Mouse (Mus musculus) mesoderm, embryonic 11.5 days (tissue): ENCODE results near the gene Gm14403.
"Not testable (repeated sequence)": the region's sequence is repeated elsewhere in the genome, so short reads cannot be mapped to it uniquely, and the experiment has no call there.

ENCODE experiments used
- DNase-seq: peaks from one replicate; pipeline ENCODE4 v3.0.0-alpha.2; 2012; ENCODE audit warnings: low read depth, low spot score

Gene Gm14403

DNA sequence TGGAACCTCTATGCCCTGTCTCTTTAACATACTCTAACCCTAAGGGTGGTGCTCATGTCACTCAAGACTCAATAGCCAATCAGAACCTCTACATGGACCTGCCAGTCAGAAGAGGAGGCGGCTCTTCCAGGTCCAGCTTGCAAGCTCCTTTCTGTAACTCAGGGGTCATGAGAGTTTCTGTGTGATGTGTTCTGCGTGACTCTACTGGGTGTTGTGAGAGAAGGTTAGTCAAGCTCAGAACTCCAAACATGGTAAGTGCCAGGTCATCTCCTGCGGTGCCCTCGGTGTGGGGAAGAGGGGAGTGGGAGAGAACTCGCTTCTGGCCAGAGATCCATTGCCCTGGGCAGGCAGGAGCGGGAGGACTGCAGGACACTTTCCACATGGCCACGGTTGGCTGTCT lies at the start of gene Gm14403:
TSS of gene Gm14403 (plus strand) at position 149 of the 400 bp plus-strand sequence.
- DNase-seq = not testable (repeated sequence)

DNA sequence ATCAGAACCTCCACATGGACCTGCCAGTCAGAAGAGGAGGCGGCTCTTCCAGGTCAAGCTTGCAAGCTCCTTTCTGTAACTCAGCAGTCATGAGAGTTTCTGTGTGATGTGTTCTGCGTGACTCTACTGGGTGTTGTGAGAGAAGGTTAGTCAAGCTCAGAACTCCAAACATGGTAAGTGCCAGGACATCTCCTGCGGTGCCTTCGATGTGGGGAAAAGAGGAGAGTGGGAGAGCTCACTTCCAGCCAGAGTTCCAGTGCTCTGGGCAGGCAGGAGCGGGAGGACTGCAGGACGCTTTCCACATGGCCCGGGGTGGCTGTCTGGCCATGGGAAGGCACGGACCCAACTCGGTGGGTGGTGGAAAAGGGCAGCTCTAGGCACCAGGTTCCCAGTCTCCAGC lies 33.3 kb upstream of the Gm14403 start, which contains the start of gene Zfp970:
TSS of gene Zfp970 (plus strand) at position 58 of the 400 bp plus-strand sequence.
- DNase-seq = not testable (repeated sequence)

DNA sequence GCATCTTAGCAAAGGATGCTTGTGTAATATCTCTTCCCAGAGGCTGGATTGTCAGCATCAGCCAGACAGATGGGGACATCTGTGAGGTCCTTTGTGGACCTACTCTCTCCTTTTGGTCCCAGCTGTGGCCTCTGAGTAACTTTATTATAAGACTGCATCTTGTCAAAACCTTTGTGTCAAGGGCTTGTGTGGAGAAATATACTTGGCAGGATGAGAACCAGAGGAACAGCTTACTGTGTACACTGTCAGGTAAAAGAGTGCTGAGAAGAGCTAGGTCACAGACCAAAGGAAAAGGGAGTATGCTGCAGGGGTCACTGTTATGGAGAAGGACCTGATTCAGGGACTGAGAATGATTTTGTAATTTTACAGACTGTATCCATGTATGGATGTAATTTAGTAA lies 29.8 kb upstream of the Gm14403 start:
- not testable (repeated sequence) for DNase-seq

DNA sequence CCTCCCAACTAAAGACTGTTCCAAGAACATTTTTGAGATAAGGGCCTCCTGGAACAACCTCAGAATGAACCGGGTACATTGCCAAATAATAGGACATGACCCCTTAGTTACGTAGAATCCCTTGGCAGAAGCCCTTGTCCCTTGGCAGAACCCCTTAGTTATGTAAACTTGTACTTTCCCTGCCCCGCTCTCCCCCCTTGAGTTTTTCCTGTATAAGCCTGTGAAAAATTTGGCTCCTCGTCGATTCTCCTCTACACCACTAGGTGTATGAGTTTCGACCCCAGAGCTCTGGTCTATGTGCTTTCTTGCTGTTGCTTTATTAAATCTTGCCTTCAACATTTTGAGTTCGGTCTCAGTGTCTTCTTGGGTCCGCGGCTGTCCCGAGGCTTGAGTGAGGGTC lies 25.8 kb upstream of the Gm14403 start:
- not testable (repeated sequence) for DNase-seq

DNA sequence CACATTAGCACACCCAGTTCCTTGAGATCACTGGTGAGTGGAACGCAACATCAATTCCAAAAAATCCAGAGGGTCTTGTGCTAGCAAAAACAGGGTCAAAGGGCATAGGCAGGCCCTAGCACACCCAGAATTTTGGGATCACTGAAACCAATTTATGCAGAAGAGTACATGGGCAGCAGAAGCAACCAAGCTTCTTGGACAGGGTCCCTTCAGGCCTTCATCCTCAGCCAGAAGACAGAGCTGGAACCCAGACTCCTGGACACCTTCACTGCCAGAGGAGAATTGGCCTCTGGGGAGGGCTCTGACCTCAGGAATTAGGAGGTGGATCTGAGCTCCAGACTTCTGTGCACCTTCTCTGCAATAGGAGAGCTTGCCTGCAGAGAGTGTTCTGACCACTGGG lies 16.0 kb upstream of the Gm14403 start:
- not testable (repeated sequence) for DNase-seq

DNA sequence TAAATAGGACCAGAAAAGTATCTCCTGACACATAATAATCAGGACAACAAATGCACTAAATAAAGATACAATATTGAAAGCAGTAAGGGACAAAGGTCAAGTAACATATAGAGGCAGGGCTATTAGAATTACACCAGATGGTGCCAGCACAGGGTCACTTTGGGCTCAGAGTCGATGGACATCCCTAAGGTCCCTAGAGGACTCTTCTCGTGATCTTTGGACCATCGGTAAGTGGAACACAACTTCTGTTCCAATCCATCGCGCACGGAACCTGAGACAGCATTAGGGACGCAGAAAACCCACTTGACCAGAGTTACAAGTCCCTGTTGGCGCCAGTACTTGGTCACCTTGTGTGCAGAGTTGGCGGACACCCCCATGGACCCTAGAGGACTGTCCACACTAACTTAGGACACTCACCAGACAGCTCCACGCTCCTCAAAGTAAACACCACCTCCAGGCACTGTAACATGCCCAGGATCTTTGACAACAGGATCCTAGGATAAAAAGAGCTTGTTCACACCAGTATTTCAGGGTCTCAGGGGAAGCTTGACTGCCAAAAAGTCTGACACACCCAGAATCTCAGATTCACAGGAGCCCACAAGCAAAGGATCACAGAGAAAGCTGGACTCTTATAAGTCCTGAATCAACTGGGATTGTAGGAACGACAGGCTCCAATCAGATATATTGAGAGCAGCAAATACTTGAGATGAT lies 14.6 kb upstream of the Gm14403 start:
- not testable (repeated sequence) for DNase-seq

DNA sequence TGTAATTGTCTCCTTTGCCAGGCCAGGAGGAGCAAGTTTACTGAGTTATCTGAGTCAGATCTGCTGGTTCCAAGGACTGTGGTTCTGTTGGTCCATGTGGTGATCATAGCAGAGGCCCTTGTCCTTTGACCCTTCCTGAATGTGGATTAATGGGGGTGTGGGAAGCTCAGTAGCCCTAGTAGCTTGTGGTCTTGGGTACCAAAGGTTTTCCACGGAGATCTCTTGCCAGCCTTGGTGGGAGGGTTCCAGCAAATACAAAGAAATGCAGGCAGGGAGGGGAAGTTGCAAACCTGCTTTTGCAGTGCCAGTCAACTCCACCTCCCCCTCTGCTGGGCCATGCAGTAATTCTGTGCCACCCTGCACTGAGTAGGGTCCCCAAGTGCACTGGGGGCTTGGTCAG lies 1.2 kb downstream of the Gm14403 start:
- DNase-seq = not testable (repeated sequence)

DNA sequence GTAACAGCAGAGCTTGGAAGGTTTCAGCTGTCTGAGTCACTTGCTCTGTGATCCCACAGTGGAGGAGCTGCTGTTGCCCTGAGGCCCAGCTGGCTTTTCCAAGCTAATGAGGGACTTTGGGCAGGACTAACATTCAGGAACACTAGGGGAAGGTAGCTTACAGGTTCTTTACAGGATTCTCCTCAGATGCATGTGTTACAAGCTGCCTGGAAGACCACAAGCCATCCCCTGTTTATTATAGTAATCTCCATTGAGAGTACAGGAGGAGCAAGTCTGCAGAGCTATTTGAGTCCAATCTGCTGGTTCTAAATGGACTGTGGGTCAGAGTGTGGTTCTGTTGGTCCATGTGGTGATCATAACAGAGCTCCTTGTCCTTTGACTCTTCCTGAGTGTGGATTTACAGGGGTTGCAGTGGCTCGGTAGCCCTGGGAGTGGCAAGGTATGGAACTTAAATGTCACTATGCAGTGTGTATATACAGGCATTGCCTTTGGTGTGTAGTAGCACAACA lies 7.2 kb downstream of the Gm14403 start:
- DNase-seq = not testable (repeated sequence)

DNA sequence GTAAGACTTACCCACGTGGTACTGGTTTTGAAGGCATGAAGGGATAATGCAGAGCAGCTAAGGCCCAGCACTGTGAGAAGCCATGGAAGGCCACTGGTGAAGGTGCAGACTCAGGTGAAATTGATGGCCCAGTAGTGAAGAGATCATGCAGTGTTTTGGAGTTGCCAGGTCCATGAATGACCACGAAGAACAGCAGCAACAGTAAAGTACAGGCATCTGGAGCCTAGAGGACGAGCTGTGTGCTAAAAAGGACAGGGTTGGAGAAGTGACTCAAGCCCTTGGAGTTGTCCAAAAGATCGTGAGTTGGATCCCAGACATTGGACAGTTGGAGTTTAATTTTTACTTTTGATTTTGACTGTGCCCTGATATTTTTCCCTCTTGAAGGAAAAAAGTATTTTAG lies 13.4 kb downstream of the Gm14403 start:
- DNase-seq = not testable (repeated sequence)

DNA sequence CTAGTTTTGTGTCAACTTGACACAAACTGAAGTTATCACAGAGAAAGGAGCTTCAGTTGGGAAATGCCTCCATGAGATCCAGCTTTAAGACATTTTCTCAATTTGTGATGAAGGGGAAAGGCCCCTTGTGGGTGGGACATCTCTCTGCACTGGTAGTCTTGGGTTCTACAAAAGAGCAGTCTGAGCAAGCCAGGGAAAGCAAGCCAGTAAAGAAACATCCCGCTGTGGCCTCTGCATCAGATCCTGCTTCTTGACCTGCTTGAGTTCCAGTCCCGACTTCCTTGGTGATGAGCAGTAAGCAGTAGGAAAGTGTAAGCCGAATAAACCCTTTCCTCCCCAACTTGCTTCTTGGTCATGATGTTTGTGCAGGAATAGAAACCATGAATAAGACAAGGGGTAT lies 14.0 kb downstream of the Gm14403 start:
- not testable (repeated sequence) for DNase-seq

DNA sequence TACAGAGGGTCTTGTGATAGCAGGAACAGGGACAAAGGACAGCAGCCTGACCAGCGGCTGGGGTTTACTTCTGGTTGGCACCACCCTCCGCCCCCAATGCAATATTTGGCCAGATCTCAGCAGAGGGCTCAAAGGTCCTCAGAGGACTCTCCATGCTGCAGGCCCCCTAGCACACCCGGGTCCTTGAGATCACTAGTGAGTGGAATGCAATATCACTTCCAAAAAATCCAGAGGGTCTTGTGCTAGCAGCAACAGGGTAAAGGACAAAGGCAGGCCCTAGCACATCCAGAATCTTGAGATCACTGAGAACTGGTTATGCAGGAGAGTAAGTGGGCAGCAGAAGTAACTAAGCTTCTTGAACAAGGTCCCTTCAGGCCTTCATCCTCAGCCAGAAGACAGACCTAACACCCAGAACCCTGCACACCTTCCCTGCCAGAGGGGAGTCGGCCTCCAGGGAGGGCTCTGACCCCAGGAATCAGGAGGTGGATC lies 16.0 kb downstream of the Gm14403 start:
- DNase-seq = not testable (repeated sequence)

DNA sequence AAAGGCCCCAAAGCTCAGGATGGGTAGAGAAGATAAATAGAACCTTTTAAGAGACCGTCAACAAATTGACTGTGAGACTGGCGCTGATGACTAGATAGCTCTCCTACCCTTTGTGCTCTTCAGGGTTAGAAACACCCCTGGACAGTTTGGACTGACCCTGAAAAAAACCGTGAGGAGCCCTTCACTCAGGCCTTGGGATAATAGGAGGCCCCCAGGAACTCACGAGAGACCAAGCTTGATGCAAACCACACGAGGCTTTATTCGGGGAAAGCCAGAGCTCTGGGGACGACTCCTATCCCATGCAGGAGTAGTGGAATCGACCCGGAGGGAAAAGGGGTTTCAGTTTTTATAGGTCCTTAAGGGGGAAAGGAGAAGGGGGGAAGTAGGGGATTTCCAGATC lies 19.7 kb downstream of the Gm14403 start:
- not testable (repeated sequence) for DNase-seq

DNA sequence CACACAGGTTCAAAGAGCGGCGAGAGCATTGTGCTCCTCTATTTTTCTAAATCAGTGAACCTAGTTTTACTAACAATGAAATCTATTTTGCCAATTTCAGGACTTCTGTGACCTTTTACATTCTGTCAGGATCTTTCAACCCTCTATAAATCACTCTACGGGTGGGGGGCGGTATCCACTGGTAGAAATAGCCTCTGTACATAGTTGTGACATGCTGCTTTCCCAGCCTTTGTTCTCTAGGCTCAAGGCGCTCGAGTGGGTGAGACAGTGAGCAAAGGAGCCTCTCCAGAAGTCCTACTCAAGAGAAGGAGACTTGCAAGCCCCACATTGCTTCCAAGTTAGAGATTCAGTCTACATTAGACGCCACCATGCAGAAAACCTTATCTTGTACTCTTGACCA lies 20.3 kb downstream of the Gm14403 start:
- DNase-seq = not testable (repeated sequence)

DNA sequence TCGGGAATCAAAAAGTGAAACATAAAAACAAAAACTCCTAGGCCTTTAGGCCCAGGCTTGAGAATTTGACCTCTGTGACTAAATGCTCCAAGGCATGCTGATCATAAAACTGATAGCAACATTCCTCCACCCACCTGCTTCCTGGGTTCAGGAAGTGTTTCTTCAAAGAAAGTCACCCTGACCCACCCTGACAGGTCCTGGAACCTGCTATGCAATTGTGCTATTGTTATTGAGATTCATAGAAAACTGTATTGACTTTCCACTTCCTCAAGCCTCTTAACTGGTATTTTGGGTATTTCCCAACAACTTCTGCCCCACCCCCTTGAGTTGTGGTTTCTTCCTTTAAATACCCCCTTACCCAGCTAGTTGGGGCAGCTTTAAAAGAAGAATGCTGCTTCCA lies 20.9 kb downstream of the Gm14403 start:
- not testable (repeated sequence) for DNase-seq

DNA sequence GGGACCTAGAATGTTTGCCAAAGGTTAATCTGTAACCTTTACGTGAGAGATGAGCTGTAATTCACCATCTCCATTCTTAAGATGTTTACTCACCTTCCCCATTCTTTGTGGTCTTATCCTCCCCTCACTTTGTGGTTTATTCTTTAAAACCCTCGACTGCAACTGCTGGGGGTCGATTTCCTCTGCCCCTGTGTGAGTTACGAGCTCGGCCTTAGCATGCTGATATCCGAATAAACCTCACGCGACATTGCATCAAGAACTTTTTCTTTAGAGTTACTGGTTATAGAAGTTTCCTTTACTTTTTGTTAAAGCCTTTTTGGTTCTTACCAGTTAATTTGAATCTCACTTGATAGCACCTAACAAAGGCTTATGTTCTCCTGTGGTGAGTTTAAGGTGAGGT lies 22.0 kb downstream of the Gm14403 start:
- no peak for DNase-seq

DNA sequence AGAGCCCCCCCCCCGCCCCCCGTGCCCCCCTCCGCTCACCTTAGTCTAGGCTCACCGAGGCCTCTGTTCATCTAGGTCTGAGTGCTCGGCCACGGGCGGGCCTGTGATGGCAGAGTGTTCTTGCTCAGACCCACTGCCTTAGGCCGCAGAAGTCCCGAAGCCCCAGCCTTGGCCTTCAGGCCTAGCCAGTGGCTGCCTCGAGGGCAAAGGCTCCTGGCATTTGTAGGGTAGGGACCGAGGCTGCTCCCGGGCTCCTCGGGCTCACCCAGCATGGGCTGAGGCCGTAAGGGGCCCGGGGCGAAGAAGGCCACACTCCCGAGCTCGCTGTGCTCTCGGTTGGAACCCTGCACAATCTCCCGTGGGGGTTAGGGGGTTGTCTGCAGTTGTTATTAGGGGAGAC lies 25.0 kb downstream of the Gm14403 start:
- DNase-seq = no peak

DNA sequence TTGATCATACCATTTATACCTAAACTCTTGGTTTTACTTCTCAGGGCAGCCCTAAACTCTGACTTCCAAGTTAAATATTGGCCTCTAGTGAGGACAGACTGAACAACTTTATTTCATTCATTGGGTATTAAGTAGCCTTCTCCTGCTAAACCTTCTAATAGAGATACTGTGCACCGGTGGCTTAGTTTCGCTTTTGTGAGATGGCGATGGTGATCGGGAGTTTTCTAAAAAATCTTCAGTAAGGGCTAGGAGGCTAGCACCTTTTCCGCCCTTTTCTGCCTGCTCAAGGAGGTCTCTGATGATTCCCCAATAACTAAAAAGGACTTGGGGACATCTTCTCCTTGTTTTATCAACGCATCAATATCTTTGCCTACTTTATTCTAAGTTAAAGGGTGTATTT lies 25.7 kb downstream of the Gm14403 start:
- not testable (repeated sequence) for DNase-seq

DNA sequence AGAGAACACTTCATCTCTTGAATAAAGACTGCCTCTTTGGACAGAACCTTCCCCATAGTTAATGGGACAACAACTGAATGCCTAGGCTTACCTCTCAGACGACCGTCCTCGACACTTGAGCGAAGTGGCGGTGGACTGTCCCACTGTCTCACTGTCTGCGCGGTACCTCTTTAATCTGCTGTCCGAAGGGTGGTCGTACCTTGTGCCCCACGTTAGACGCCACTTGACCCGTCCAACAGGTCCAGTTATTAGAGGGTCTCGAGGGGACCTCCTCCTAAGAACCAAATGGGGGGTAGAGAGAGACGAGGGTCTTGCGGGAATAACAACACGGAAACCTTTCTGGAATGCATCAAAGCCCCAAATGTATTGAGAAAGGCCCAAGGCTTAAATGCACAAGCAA lies 26.2 kb downstream of the Gm14403 start:
- DNase-seq = not testable (repeated sequence)

DNA sequence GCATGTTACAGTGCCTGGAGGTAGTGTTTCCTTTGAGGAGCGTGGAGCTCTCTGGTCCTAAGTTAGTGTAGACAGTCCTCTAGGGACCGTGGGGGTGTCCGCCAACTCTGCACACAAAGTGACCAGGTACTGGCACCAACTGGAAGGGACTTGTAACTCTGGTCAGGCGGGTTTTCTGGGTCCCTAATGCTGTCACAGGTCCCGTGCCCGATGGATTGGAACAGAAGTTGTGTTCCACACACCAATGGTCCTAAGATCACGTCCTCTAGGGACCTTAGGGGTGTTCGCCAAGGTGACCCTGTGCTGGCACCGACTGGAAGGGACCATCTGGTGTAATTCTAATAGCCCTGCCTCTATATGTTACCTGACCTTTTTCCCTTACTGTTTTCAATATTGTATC lies 37.9 kb downstream of the Gm14403 start:
- no peak for DNase-seq

DNA sequence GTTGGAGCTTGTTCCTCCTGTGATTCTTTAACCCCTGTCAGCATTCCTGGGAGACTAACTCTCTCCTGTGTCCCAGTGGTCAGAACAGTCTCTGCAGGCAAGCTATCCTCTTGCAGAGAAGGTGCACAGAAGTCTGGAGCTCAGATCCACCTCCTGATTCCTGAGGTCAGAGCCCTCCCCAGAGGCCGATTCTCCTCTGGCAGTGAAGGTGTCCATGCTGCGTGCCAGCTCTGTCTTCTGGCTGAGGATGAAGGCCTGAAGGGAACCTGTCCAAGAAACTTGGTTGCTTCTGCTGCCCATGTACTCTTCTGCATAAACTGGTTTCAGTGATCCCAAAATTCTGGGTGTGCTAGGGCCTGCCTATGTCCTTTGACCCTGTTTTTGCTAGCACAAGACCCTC lies 39.1 kb downstream of the Gm14403 start:
- not testable (repeated sequence) for DNase-seq

DNA sequence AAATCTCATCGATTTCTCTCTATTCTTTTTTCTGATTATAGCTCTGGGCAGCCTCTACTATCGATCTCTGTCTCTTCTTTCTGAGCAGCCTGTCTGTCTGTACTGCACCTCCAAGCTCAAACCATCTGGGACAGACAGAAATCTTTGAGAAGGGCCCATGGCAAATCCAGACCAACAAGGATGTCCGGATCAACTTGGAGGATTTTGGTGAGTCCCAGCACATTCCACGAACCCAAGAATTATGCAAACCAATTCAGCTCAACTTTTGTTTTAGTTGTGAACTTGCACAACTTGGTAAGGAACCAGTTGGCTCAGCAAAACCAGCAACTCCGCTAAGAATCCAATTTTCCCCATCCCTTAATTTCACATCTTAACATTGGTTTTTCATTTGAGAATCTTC lies 39.7 kb downstream of the Gm14403 start:
- not testable (repeated sequence) for DNase-seq

DNA sequence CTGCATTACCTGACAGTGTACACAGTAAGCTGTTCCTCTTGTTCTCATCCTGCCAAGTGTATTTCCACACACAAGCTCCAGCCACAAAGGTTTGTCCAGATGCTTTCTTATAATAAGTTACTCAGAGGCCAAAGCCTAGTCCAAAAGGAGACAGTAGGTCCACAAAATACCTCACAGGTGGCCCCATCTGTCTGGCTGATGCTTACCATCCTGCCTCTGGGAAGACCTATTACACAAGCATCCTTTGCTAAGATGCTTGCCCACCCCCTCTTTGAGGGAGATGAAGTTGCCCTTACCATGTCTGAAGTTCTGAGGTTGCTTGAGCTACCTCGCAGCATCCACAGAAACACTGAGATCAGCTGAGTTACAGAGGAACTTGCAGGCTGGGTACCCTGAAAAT lies 57.2 kb downstream of the Gm14403 start:
- not testable (repeated sequence) for DNase-seq
